Mouse (Mus musculus) B cell, adult 67 days (primary cell): ENCODE data around the gene Rps26. TPM values are rescaled to one million over a fixed set of nuclear protein-coding genes. Genes with fewer than 3 reads are reported as not detected.

Experiments used
- total RNA-seq, 2 experiments: library from RNA; stranded (reverse); gene quantifications; 4 replicates each; pipeline ENCODE4 v1.2.4; 2023

Gene Rps26
- 1,000 to 10,000 TPM; 1,119 to 1,137 TPM for total RNA-seq

DNA sequence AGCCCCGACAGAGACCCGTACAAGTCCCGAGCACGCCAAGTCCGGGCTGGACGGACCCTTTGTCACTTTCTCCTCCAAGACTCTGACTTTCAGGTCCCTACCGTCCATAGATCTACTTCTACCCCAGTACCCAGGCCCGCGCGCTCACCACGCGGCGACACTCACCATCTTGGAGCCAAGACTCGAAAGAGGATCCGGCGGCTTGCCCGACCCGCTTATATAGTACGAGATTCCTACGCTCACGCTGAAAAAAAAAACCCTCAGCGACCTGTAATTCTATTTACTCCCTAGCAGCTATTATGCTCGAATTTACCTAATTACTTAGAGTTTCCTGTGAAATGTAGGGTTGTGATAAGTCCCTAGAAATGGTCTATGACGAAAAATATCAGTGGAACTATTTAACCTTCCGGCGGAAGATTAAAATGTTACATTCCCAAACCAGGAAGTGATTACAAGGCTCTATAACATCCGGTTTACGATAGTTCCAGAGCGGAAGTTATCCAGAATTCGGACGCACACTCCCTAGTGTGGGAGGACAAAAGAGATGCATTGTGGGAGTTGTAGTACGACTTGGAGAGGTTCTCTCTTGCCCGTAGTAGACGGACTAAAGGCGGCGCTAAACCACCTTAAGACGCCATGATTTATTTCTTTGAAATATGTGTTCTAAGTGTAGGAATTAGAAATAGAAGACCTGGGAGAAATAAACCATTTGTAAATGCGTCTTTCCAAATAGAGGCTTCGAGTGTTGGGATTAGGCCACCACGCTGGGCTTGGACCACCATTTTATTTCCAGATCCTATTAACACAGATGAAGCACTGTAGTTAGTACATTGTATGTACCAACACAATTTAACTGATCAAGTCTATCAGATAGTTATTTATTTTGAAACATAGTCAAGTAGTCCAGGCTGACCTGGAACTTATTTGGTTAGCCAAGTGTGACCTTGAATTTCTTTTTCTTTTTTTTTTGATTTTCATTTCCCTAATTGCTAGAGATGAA is at the start of gene Rps26:
Rps26 (minus strand) TSS at position 437 of the 1,000 bp plus-strand sequence.

DNA sequence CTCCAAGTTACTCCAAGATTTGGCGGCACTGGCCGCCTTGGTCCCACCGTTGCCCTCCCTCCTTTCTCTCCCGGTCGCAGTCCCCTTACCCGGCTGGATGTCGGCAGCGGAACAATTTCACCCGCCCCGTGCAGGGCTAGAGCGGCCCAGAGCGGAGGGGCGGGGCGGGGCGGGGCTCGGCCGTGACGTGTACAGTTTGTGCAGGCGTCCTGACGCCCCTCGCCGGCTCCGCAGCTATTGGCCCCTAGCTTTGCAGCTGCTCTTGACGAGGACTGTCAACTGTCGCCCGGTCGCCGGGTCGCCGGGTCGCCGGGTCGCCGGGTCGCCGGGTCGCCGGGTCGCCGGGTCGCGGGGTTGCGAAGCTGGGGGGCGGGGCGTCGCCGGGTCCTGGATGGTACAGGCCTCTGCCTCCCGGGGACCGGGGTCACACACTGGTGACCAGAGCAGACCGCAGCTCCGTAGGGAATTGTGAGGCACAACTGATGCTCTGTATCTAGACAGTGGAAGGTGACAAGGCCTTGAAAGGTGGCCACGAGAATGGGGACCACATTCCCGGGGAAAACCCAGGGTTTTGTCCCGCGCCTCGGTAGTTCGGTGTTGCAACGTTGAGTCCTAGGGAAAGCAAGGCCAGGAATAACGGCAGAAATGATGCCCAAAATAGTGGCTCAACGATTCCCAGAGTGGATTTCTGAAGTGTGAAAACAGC is 47.4 kb upstream of the Rps26 start, which contains the start of gene Suox:
Suox (minus strand) TSS at position 311 of the 706 bp plus-strand sequence.

DNA sequence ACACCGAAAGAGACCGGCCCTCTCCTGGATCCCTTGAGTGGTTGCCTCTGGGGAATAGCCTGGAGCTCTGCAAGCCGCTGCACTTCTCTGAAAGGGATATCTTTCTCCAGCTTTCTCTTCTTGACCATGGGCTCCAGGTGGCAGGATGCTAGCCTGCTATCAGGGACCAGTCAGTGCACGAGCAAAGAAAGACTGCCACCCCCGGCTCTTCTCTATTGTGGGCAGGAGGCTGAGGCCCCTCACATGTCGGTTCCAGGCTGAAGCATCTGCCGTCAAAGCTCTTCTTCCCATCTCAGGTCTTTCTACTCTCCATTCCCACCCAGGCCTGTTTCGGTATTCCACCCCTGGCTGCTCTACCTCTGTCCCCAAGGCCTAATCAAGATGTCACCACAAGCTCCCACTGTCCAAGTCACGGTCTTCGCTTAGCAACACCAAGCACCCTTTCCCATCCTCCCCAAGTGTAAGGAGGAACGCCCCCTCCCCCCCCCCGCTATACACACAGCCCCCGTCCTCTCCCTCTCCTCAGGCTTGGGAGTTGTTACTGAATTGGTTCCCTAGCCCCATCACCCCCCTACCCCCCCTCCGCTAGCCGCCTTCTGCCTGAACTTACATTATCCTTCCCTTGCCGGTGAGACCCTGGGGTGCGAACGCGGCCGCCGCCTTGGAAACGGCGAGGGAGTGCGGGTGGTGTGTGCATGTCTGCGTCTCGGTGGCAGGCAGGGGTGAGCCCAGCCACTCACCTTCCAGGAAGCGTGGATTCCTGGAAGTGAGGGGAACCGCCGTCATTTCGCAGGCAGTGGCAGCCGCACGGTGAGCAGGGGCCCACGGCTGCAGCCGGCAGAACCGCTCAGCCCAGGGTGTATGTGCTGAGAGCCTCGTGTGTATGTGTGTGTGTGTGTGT is 18.8 kb upstream of the Rps26 start, which contains the start of gene Ikzf4:
Ikzf4 (minus strand) TSS at position 881 of the 901 bp plus-strand sequence.

DNA sequence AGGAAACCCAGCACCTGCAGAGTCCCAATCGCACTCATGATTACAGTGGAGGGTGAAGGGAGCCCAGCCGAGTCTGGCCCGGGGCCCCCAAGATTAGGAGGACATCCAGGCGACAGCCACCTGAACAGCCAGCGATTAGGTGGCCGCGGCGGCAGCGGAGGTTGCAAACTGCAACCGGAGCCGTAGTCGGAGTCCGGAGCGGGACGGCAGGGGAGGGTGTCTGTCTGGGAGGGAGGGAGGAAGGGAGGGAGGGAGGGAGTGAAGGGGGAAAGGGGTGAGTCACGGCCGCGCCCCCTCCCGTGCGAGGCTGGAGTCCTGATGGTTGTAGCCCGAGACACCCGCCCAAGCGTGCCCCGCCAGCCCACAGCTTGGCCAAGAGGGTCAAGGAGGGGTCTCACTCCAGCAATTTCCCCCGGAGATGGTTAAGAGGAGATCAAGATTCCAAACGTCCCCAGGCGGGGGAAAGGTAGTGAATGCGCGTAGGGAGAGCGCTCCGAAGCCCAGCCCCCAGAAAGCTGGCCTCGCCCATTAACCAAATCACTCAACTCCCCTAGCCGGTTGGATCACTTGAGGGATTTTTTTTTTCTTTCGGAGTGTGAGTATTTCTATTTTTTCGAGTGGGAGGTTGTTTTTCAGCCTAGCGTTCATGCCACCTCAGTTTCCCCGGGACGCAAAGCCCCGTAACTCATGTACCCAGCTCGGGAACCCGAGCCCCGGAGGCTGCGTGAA is 36.9 kb downstream of the Rps26 start, which contains the start of gene Erbb3:
Erbb3 (minus strand) TSS at position 189 of the 729 bp plus-strand sequence.

Other genes with a start within 250 kb of the Rps26 start
- gene Ankrd52, start 249.6 kb downstream of the Rps26 start, total RNA-seq: 10 to 100 TPM; 74.5 to 79.2 TPM
- gene Slc39a5, start 225.5 kb downstream of the Rps26 start, total RNA-seq: not detected
- gene Nabp2, start 215.3 kb downstream of the Rps26 start, total RNA-seq: 10 to 100 TPM; 47.3 to 50.6 TPM
- 10 to 100 TPM; 70.9 to 76.8 TPM for gene Rnf41, start 215.1 kb downstream of the Rps26 start, total RNA-seq
- gene Smarcc2, start 167.5 kb downstream of the Rps26 start, total RNA-seq: 100 to 1,000 TPM; 167 to 179 TPM
- gene Myl6, start 132.6 kb downstream of the Rps26 start, total RNA-seq: 100 to 1,000 TPM; 532 to 547 TPM
- 1 to 10 TPM in 1 of 2 experiments, not detected in 1; 1.0 TPM for gene Myl6b, start 128.1 kb downstream of the Rps26 start, total RNA-seq
- gene Esyt1, start 100.9 kb downstream of the Rps26 start, total RNA-seq: 100 to 1,000 TPM; 256 to 263 TPM
- gene Zc3h10, start 79.0 kb downstream of the Rps26 start, total RNA-seq: 10 to 100 TPM; 64.2 to 67.6 TPM
- 1,000 to 10,000 TPM; 3,633 to 3,680 TPM for gene Rpl41, start 77.4 kb downstream of the Rps26 start, total RNA-seq
- gene Pa2g4, start 60.8 kb downstream of the Rps26 start, total RNA-seq: 10 to 100 TPM; 83.0 to 90.6 TPM
- gene Erbb3, start 37.1 kb downstream of the Rps26 start, total RNA-seq: 1 to 10 TPM; 1.2 to 1.3 TPM
- gene Ikzf4, start 19.2 kb upstream of the Rps26 start, total RNA-seq: under 1 TPM in 1 of 2 experiments, not detected in 1; 0.32 TPM
- gene Suox, start 47.3 kb upstream of the Rps26 start, total RNA-seq: 10 to 100 TPM in 1 of 2 experiments, 1 to 10 TPM in 1; 8.6 to 10.1 TPM
- gene Rab5b, start 69.5 kb upstream of the Rps26 start, total RNA-seq: 10 to 100 TPM; 71.4 to 72.8 TPM
- gene Pmel, start 77.4 kb upstream of the Rps26 start, total RNA-seq: 1 to 10 TPM in 1 of 2 experiments, under 1 TPM in 1; 0.87 to 1.2 TPM
- 10 to 100 TPM; 56.7 to 61.7 TPM for gene Cdk2, start 78.3 kb upstream of the Rps26 start, total RNA-seq
- gene Dgka, start 118.1 kb upstream of the Rps26 start, total RNA-seq: 100 to 1,000 TPM; 188 to 201 TPM
- 10 to 100 TPM; 46.2 to 59.0 TPM for gene Pym1, start 121.1 kb upstream of the Rps26 start, total RNA-seq
- gene Mmp19, start 164.2 kb upstream of the Rps26 start, total RNA-seq: not detected
- 10 to 100 TPM; 70.8 to 83.4 TPM for gene Dnajc14, start 177.3 kb upstream of the Rps26 start, total RNA-seq
- 10 to 100 TPM; 18.4 to 18.7 TPM for gene Tmem198b, start 177.6 kb upstream of the Rps26 start, total RNA-seq
- gene Sarnp, start 190.6 kb upstream of the Rps26 start, total RNA-seq: 10 to 100 TPM; 55.1 to 57.0 TPM
- gene Ormdl2, start 194.9 kb upstream of the Rps26 start, total RNA-seq: 10 to 100 TPM; 21.2 to 25.7 TPM